In genomic region chr5:38470881-38471280, GRCm38 (mm10) we compare ENCODE assay signal across 10 mouse cellular contexts. TPM values are rescaled to one million over a fixed set of nuclear protein-coding genes. Genes with fewer than 3 reads are reported as not detected.
A peak's percentile ranks its signal among the peaks of the same experiment; 100 is the strongest.
DNase-seq lines count a peak whose midpoint lies in the region.
"Had no signal": no experiment of that assay in that cellular context is flagged by ENCODE, and none has a peak within 500 bp of the region (broad histone marks: within the 10 kb centered on the region; RNA-seq: fewer than 3 reads in every experiment).

No protein-coding gene starts in this region.

- peak; percentile 3 for DNase-seq in gastrocnemius, postnatal 25 days
- DNase-seq in gastrocnemius, postnatal 14 days, result no peak
- peak; percentile 24 for DNase-seq in testis, postnatal 10 days (ENCODE audit: low spot score)
- no peak for DNase-seq in testis, postnatal 14 days (ENCODE audit: low spot score)
- peak; percentile 2 for DNase-seq in urinary bladder, postnatal 14 days (ENCODE audit: low spot score)
- no peak for DNase-seq in urinary bladder, postnatal 10 days (ENCODE audit: low spot score)
- DNase-seq: adrenal gland, adult 8-10 months; adrenal gland, postnatal 14 days; adrenal gland, postnatal 36 days; B cell, adult 2 months had no signal

- intact Hi-C loops in gastrocnemius, postnatal 14 days (cut with DNase I; ENCODE audit: low total_unique reads), result no loop called here

RNA-seq across cellular contexts. Expression of gene Slc2a9, which starts 32.1 kb away (rescaled TPM):
- total RNA-seq in gastrocnemius, postnatal 25 days (2021), result under 1 TPM; 0.10 to 0.43 TPM
- under 1 TPM; 0.86 to 0.96 TPM for total RNA-seq in gastrocnemius, postnatal 14 days (2021)

Comparison
In these comparisons a context has a peak if more than half of its experiments do, and no peak if none do; other contexts are left out.
1. DNase-seq: peak in gastrocnemius, postnatal 25 days (single experiment), testis, postnatal 10 days (single experiment) and urinary bladder, postnatal 14 days (single experiment); none in gastrocnemius, postnatal 14 days (single experiment), testis, postnatal 14 days (single experiment) and urinary bladder, postnatal 10 days (single experiment).